Mouse (Mus musculus) intestine, embryonic 14.5 days (tissue): ENCODE measurements at regions not wholly inside any gene's neighbourhood (a gene's known extent, or its start where the extent isn't known, plus 50 kb on each side); places are given as distances from the start of the nearest gene placed in this dataset.

Source experiments
- ATAC-seq: fragments of 200-750 bp; cut with Nextera tagmentation; replicated peaks from 2 replicates; pipeline ENCODE4 v1.8.0; 2017; ENCODE audit warnings: low read depth, moderate number of reproducible peaks, moderate TSS enrichment, moderate library complexity; ENCODE audit not compliant: low FRiP score, low TSS enrichment
- DNase-seq: peaks from one replicate; pipeline ENCODE4 v3.0.0-alpha.2; 2018; ENCODE audit warnings: low spot score
- H3K27ac ChIP-seq: fragments of 300-500 bp; sonication (generic); 2 replicates; pipeline ENCODE4 v1.5.1; 2014; ENCODE audit warnings: low read depth, mild to moderate bottlenecking, control low read depth
- H3K27me3 ChIP-seq: fragments of 300-500 bp; sonication (generic); replicated peaks from 2 replicates; pipeline ENCODE4 v1.6.1; 2014; ENCODE audit warnings: low read length, control low read depth; ENCODE audit not compliant: control insufficient read depth, insufficient read depth
- H3K36me3 ChIP-seq: fragments of 300-500 bp; sonication (generic); 2 replicates; pipeline ENCODE4 v1.6.1; 2014; ENCODE audit warnings: low read length, control low read depth; ENCODE audit not compliant: control insufficient read depth, insufficient read depth
- H3K4me1 ChIP-seq: fragments of 300-500 bp; sonication (generic); replicated peaks from 2 replicates; pipeline ENCODE4 v1.6.1; 2014; ENCODE audit warnings: low read length, control low read depth, mixed read lengths; ENCODE audit not compliant: control insufficient read depth, insufficient read depth
- H3K4me2 ChIP-seq: fragments of 300-500 bp; sonication (generic); 2 replicates; pipeline ENCODE4 v1.6.1; 2014; ENCODE audit warnings: low read length
- H3K4me3 ChIP-seq: fragments of 300-500 bp; sonication (generic); 2 replicates; pipeline ENCODE4 v1.5.1; 2014; ENCODE audit warnings: low read depth, low read length, control low read depth, mixed read lengths
- H3K9ac ChIP-seq: fragments of 300-500 bp; sonication (generic); 2 replicates; pipeline ENCODE4 v1.6.1; 2014; ENCODE audit warnings: mild to moderate bottlenecking, low read length
- H3K9me3 ChIP-seq: fragments of 300-500 bp; sonication (generic); 2 replicates; pipeline ENCODE4 v1.6.1; 2016; ENCODE audit warnings: low read length, control low read depth; ENCODE audit not compliant: control insufficient read depth
- WGBS: fragments of 180-500 bp; shearing (Covaris S2); extraction: QIAGEN DNeasy Blood & Tissue Kit; methylation state at CpG from one replicate; pipeline ENCODE4 v1.1.7; 2014; 5-methylcytosine and 5-hydroxymethylcytosine counted together

DNA sequence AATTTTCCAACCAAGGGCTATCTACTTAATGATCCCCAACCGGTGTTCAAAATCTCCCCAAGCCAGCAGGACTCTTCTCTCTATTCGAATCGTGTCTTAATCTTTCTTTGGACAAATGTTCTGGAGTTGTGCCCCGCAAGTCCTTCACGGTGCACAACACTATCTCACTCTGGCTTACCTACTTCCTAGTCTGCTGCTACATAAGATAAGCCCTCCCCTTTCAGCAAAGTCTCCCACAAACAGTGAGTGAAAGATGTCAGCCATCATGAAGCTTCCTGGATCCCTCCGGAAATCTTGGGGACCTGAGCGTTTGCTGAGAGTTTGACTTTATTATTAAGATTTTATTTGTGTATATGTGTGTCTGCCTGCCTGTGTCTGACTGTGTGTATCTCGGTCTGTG, 344.7 kb upstream of the Noct start:
- H3K27ac ChIP-seq = no peak overlapping the region
- no peak overlapping the region for H3K9ac ChIP-seq
- no peaks in the 10 kb centered on the region for H3K36me3 ChIP-seq
- H3K4me3 ChIP-seq = no peak overlapping the region
- H3K9me3 ChIP-seq = no peaks in the 10 kb centered on the region
- no peak overlapping the region for H3K4me2 ChIP-seq
- H3K27me3 ChIP-seq = no peaks in the 10 kb centered on the region
- ATAC-seq = no peak
- 88% methylated on average over 8 of the region's 8 CpGs for WGBS
- no peak for DNase-seq
- H3K4me1 ChIP-seq = no peaks in the 10 kb centered on the region

GRCm38 (mm10) chr3:50881437-50882248, 342.6 kb upstream of the Noct start:
- DNase-seq (no peak), ATAC-seq (no peak)
- no peak overlapping the region for H3K4me2 ChIP-seq
- H3K27me3 ChIP-seq = no peaks in the 10 kb centered on the region
- no peak overlapping the region for H3K27ac ChIP-seq
- 24% methylated on average over 9 of the region's 9 CpGs for WGBS
- H3K9me3 ChIP-seq = no peaks in the 10 kb centered on the region
- H3K4me3 ChIP-seq = no peak overlapping the region
- H3K36me3 ChIP-seq = no peaks in the 10 kb centered on the region
- 0 out of 2 replicates have a peak, but pooled peaks cover 4% of the 10 kb centered on the region for H3K4me1 ChIP-seq
- H3K9ac ChIP-seq = no peak overlapping the region

DNA sequence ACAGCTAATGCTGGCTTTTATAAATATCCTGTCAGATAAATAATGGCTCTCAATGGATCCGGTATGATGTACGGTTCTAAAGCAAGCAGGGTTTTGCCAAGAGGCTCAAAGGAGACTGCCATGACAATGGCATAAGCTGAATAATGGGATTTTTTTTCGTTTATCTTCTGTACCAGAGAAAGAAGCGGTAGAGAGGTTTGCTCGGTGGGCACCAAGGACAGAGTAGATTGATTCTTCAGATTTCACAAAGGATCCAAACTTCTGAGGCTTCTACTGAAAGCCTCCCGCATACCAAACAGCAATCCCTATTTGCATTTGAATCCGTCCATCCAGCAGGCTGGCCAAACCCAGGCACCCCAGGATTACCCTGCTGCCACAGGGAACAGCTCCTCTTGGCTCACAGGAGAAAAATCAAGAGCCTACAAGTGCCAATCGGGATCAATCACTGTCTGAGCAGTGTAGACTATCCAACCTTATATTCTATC, 342.0 kb upstream of the Noct start:
- H3K4me3 ChIP-seq = no peak overlapping the region
- no peaks in the 10 kb centered on the region for H3K27me3 ChIP-seq
- no peaks in the 10 kb centered on the region for H3K36me3 ChIP-seq
- ATAC-seq (no peak), DNase-seq (no peak)
- no peaks in the 10 kb centered on the region for H3K9me3 ChIP-seq
- 26% methylated on average over 8 of the region's 8 CpGs for WGBS
- peaks cover 9% of the 10 kb centered on the region; the same call in 1 of the 2 replicates for H3K4me1 ChIP-seq
- no peak overlapping the region for H3K4me2 ChIP-seq
- no peak overlapping the region for H3K27ac ChIP-seq
- no peak overlapping the region for H3K9ac ChIP-seq

- H3K4me2 ChIP-seq = peak overlapping the region; percentile 31
- H3K9me3 ChIP-seq = no peaks in the 10 kb centered on the region
- 74% methylated on average over 10 of the region's 10 CpGs for WGBS
- no peaks in the 10 kb centered on the region for H3K27me3 ChIP-seq
- 0 out of 2 replicates have a peak overlapping the region, but pooled peaks have one; percentile 60 for H3K27ac ChIP-seq
- ATAC-seq = no peak
- no peak overlapping the region for H3K4me3 ChIP-seq
- no peak for DNase-seq
- H3K9ac ChIP-seq = no peak overlapping the region
- no peaks in the 10 kb centered on the region for H3K36me3 ChIP-seq
- H3K4me1 ChIP-seq = peaks cover 9% of the 10 kb centered on the region; the same call in 1 of the 2 replicates
These were observed 337.9 kb upstream of the Noct start for GRCm38 (mm10) chr3:50886336-50886735.

GRCm38 (mm10) chr3:50887002-50887401, 337.2 kb upstream of the Noct start:
- H3K4me3 ChIP-seq = no peak overlapping the region
- H3K27me3 ChIP-seq = no peaks in the 10 kb centered on the region
- no peaks in the 10 kb centered on the region for H3K9me3 ChIP-seq
- H3K9ac ChIP-seq = no peak overlapping the region
- DNase-seq (no peak), ATAC-seq (no peak)
- WGBS = 10% methylated on average over 7 of the region's 7 CpGs
- peak overlapping the region; percentile 31 for H3K4me2 ChIP-seq
- H3K27ac ChIP-seq = peak overlapping the region; percentile 60
- H3K36me3 ChIP-seq = no peaks in the 10 kb centered on the region
- H3K4me1 ChIP-seq = peaks cover 9% of the 10 kb centered on the region; the same call in 1 of the 2 replicates

DNA sequence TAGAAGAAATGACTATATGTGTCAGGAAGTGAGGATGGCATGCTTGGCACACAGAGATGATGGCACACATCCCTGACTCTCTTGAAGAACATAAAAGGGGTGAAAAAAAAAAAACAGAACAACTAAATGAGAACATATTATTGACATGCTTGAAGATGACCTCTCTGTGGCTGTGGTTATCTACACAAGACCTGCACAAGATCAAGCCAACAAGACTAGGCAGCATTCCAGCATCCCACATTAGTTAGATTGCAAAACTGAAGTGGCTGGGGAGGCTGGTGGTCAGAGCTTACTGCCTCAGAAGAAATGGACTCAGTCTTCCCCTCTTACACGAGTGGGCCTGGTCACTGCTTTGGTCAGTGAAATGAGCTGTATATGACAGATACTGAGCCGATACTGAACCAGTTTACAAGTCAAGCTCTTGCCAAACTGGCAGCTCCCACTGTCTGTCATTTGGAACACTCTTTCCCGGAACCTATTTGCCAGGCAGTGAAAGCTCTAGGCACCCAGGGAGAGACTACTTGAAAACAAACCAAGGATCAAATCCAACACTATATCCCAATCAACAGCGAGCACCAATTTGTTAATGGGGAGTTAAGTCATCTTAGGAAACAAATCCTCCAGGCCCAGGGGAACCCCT, 335.6 kb upstream of the Noct start:
- ATAC-seq (no peak), DNase-seq (no peak)
- Histone ChIP-seq H3K27me3 (no peaks in the 10 kb centered on the region), H3K4me1 (peaks cover 9% of the 10 kb centered on the region; the same call in 1 of the 2 replicates), H3K27ac (no peak overlapping the region), H3K4me3 (no peak overlapping the region), H3K4me2 (no peak overlapping the region), H3K9me3 (no peaks in the 10 kb centered on the region), H3K36me3 (no peaks in the 10 kb centered on the region), H3K9ac (no peak overlapping the region)
- 93% methylated on average over 4 of the region's 4 CpGs for WGBS

DNA sequence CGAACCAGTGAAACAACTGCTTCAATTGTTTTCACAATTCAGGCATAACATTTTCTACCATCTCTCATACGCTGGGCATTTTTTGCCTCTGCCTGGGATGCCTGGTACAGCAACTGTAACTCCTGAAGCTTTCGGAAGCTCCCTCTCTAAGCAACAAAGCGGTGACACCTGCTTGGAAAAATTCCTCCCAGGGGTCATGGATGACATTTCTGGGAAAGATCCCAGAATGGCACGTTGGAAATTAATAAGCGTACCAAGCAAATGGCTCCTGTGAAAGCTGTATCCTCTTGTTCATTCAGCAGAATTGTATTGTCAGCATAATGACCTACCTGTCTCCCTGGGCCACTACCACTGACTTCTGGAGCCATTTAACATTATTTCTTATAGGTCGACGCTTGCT, 333.7 kb upstream of the Noct start:
- no peak overlapping the region for H3K27ac ChIP-seq
- H3K9ac ChIP-seq = no peak overlapping the region
- peaks cover 9% of the 10 kb centered on the region; the same call in 1 of the 2 replicates for H3K4me1 ChIP-seq
- WGBS = 91% methylated on average over 8 of the region's 8 CpGs
- DNase-seq (no peak), ATAC-seq (no peak)
- no peaks in the 10 kb centered on the region for H3K9me3 ChIP-seq
- no peaks in the 10 kb centered on the region for H3K36me3 ChIP-seq
- H3K27me3 ChIP-seq = no peaks in the 10 kb centered on the region
- no peak overlapping the region for H3K4me2 ChIP-seq
- no peak overlapping the region for H3K4me3 ChIP-seq

GRCm38 (mm10) chr3:50898179-50898578, 326.1 kb upstream of the Noct start:
- ATAC-seq = no peak
- Histone ChIP-seq H3K36me3 (no peaks in the 10 kb centered on the region), H3K4me1 (no peaks in the 10 kb centered on the region), H3K4me2 (no peak overlapping the region), H3K4me3 (no peak overlapping the region), H3K9ac (no peak overlapping the region), H3K9me3 (no peaks in the 10 kb centered on the region), H3K27ac (no peak overlapping the region), H3K27me3 (no peaks in the 10 kb centered on the region)
- no peak for DNase-seq
- 63% methylated on average over 9 of the region's 9 CpGs for WGBS
